Mouse (Mus musculus) stomach, postnatal 0 days (tissue): Measurements from ENCODE around the gene Gm33815.
"Not testable (repeated sequence)": the region's sequence is repeated elsewhere in the genome, so short reads cannot be mapped to it uniquely, and the experiment has no call there.

Source experiments
- CTCF ChIP-seq: IDR thresholded peaks from 2 replicates; pipeline ENCODE4 v1.5.1; 2016; ENCODE audit warnings: antibody characterized with exemption, low read depth, mild to moderate bottlenecking, moderate library complexity
- EP300 ChIP-seq: optimal IDR thresholded peaks from 2 replicates; pipeline ENCODE3; 2016; ENCODE audit warnings: antibody characterized with exemption

- TF ChIP-seq CTCF, EP300: not testable (repeated sequence)
Observed at GRCm38 (mm10) chrY:69320832-69321231, at the start of gene Gm33815.
